Mouse (Mus musculus): ENCODE measurements around the gene Ntng1.

DNA sequence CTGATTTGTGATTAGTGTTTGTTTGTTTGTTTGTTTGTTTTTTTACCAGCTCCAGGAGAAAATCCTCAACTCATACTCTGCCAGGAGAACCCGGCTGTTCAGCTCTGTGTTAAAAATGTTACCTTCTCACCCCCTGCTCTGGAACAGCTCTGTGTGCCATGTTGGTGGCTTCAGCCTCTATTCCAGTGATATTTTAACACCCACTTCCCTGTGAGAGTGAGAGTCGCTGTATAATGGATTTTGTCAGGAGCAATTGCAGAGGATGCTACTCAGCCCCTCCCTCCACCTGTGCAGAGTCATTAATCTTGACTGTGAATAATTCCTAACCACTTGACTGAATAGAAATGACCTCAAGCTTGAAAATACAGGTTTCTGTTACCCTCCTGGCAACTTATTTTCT, 339.7 kb downstream of the Ntng1 start:
- no peak for TF ChIP-seq POLR2A (IDR thresholded peaks at IDR 0.05; ENCODE audit: control insufficient read depth, extremely low read depth, insufficient read depth, low read length, poor library complexity)
- TF ChIP-seq CTCF (IDR thresholded peaks at IDR 0.05; ENCODE audit: borderline replicate concordance, control insufficient read depth, extremely low read depth, insufficient read depth, low read length, poor library complexity), result no peak
